Mouse (Mus musculus) gonadal fat pad, adult 2 months (tissue): ENCODE measurements around the gene Cage1. TPM values are rescaled to one million over a fixed set of nuclear protein-coding genes. Genes with fewer than 3 reads are reported as not detected.

ENCODE experiments used
- DNase-seq: peaks from one replicate; pipeline ENCODE4 v3.0.0-alpha.2; 2012; ENCODE audit warnings: low read depth
- polyA plus RNA-seq: library from polyadenylated mRNA; depleted of rRNA; stranded (reverse); fragments of >200 nt; gene quantifications from 2 replicates; pipeline ENCODE4 v1.2.3, GENCODE M21; 2012; rRNA removed

Cage1 gene
- polyA plus RNA-seq, 1 experiment = 0.57 TPM

- no peak for DNase-seq
Observed at GRCm38 (mm10) chr13:37965126-37965914, 71.5 kb downstream of the Cage1 start.

GRCm38 (mm10) chr13:37964128-37965087 is 72.5 kb downstream of the Cage1 start:
- DNase-seq = no peak

GRCm38 (mm10) chr13:37963354-37964007 is 73.4 kb downstream of the Cage1 start:
- no peak for DNase-seq

- peak; percentile 65 for DNase-seq
Observed at GRCm38 (mm10) chr13:37962541-37962940, 74.3 kb downstream of the Cage1 start.

- no peak for DNase-seq
Observed at GRCm38 (mm10) chr13:37959936-37960335, 76.9 kb downstream of the Cage1 start.

- no peak for DNase-seq
Observed at GRCm38 (mm10) chr13:37959239-37959907, 77.5 kb downstream of the Cage1 start.

- no peak for DNase-seq
Observed at GRCm38 (mm10) chr13:37958498-37959238, 78.2 kb downstream of the Cage1 start.

Other genes starting within 250 kb of the Cage1 start
- gene Ssr1, start 42.9 kb downstream of the Cage1 start, polyA plus RNA-seq = 17.2 and 21.7 TPM in 2 replicates
- gene Riok1, start 74 bp downstream of the Cage1 start, polyA plus RNA-seq = 14.6 and 18.2 TPM in 2 replicates
- 11.0 and 24.2 TPM in 2 replicates for gene Dsp, start 114.2 kb upstream of the Cage1 start, polyA plus RNA-seq
- 24.6 and 28.9 TPM in 2 replicates for gene Snrnp48, start 167.9 kb upstream of the Cage1 start, polyA plus RNA-seq